Mouse (Mus musculus) olfactory bulb, adult 2 months (tissue): ENCODE measurements around the gene Tnfrsf18.

ENCODE experiments used
- CTCF ChIP-seq: fragments of 200-500 bp; IDR thresholded peaks from 2 replicates; pipeline ENCODE4 v1.5.1; 2012; ENCODE audit warnings: low read depth, mild to moderate bottlenecking, low read length, moderate library complexity; ENCODE audit not compliant: insufficient read depth
- POLR2A ChIP-seq: fragments of 200-500 bp; IDR thresholded peaks from 2 replicates; pipeline ENCODE4 v1.6.1; 2012; ENCODE audit warnings: mild to moderate bottlenecking, low read depth, low read length, moderate library complexity; ENCODE audit not compliant: insufficient read depth

DNA sequence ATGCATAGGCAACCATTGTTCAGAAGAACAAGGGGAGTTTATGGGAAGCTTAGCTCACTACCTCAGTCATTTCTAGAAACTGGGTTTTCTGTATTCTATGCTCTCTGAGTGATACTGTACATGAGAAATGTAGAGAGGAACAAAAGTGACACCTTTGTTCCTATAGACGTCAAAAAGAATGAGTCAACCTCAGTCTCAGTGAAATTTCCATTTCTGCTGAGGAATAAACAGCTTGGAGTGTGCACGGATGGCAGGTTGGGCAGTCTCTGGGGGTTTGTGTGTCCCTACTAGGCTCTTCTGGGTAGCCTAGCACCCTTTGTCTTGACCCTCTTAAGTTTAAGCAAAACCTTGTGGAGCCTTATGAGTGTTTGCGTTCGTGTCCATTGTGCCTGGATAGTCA is 17.6 kb upstream of the Tnfrsf18 start:
- TF ChIP-seq CTCF: no peak
- TF ChIP-seq POLR2A: no peak
